Mouse (Mus musculus) hematopoietic stem cell, adult 5-6 weeks (primary cell): Measurements from ENCODE around the gene Ccdc150. TPM values are rescaled to one million over a fixed set of nuclear protein-coding genes. Genes with fewer than 3 reads are reported as not detected.

ENCODE experiments used
- ATAC-seq, 2 experiments: fragments of 125-278 bp in 1 of 2; replicated peaks in 1 of 2; 2 replicates each; pipeline ENCODE4 v1.8.0; 2016 to 2017; ENCODE audit warnings: inconsistent platforms in 2 of 2, mild to moderate bottlenecking in 2 of 2, moderate number of reproducible peaks in 2 of 2, low read depth in 1 of 2, moderate TSS enrichment in 1 of 2; ENCODE audit not compliant: low FRiP score in 2 of 2, poor library complexity in 2 of 2, severe bottlenecking in 2 of 2, insufficient read depth in 1 of 2, low TSS enrichment in 1 of 2
- total RNA-seq: library from RNA; stranded (forward); fragments of 172-1452, 232-1000 nt; gene quantifications from 2 replicates; pipeline ENCODE4 v1.2.3, GENCODE M21; 2017

Ccdc150 gene
- total RNA-seq, result 1.3 and 1.6 TPM in 2 replicates

DNA sequence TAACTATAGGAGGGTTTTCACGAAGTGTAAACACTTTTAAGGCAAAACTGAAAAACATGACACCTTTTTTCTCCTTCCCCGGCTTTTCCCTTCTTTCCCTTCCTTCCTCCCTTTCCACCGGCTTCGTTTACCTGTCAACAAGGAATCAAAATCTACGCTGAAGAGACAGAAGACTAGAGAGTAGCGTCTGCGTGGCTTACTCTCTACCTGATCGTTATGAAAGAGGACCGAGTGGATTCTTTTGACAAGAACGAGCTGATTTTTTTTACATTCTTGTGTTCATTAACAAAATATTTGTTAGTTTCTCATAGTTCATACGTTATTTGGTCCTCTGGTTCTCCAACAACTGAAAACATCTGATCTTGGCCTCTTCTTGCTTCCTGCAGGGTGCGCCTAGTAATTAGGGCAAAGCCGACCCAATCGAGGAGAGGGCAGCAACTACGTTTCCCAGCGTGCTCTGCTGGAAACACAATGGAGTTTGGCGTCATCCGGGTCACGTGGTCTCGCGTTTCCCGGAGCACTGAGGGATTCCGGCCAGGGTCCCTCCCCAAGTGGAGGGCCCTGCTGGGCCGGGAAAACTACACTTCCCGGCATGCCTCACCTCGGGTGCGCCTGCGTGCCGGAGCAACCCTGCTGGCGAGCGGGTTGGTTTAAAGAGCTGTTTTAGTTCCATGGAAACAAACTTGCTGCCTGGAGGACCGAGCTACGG, at the start of gene Ccdc150:
Ccdc150 (plus strand) TSS at position 526 of the 709 bp plus-strand sequence.
- peak; percentile 99 to 100 for ATAC-seq

DNA sequence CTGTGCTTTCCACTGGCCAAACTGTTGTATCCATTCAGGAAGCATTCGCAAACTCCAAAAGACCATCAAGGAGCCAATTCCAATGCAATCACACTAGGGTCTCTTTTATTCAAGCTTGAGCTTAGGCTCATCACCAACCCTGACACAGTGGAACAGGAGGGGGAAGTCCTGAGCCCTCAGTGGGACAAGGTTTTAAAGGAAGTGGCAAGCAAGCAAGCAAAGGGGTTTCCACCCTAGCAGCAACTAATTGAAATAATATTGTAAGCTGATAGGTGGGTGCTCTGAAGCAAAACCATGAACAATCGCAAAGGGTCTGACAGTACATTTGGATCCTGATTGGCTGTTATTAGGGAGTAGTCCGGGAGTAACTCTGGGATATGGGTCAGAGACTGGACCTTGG, 30.2 kb upstream of the Ccdc150 start:
- ATAC-seq, result no peak

DNA sequence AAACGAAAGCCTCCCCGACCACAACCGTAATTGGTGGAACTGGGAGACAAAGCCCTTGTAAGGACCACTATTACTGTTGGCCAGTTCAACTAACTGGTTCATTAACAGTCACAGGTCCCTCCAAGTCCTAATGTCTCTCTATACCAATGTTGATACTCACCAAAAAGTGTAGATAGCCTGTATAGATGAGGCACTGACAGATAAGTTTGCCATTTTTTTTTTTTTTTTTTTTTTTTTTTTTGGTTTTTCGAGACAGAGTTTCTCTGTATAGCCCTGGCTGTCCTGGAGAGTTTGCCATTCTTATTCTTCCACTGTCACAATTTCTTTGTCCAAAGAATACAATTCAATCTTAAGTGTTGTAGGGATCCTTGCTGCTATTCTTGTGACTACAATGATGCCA, 7.8 kb upstream of the Ccdc150 start:
- ATAC-seq, result no peak

DNA sequence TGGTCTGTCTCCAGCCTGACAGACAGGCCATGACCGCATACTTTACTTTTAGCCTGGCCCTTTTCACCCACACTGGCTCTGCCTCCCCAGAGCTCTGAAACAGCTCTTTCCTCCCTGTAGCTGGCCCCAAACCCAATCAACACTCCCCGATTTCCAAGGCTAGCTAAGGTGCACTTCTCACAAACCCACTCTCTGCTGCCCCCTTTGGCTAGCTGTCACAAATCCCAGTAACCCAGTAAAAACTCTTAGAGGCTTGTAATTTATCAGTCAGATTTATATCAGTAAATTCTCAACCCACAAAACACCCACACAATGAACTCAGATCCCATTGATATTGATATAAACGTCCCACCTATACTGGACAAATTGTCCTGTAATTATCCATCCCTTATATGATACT, 25.1 kb downstream of the Ccdc150 start:
- ATAC-seq, result no peak

DNA sequence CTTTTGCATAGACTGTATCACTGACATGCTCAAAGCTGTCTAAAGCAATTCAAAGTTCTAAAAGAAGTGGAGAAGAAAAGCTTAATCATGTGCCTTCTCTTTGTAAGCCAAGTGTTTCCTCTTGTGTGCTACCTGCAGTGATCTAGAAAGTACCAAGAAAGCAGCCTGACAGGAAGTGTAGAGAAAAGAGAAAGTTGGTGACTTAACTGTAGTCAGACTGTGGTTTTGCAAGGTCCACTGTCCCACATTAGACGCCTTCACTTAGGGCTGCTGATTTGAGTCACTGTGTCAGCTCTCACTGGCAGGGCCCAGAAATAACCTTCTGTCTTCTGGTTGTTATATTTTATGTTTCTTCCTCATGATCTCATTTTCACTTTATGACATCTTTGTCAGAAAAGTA, 29.1 kb downstream of the Ccdc150 start:
- ATAC-seq, result peak; percentile 69 to 86; a peak in 3 of 4 replicates

DNA sequence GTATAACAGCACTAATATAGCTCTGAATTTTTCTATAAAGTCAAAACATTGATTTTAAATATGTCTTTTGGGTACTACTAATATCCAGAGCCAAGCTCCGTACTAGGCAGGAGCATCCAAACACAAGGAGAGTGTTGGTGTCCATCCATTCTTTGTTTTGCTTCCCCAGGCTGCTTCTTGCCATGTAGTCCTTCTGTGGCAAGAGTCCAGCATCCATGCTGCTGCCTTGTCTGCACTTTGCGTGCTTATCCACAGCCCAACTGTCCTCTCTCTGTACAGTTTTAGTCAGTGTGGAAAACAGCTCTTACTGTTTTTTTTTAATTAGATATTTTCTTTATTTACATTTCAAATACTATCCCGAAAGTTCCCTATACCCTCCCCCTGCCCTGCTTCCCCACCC, 30.2 kb downstream of the Ccdc150 start:
- ATAC-seq, result no peak

DNA sequence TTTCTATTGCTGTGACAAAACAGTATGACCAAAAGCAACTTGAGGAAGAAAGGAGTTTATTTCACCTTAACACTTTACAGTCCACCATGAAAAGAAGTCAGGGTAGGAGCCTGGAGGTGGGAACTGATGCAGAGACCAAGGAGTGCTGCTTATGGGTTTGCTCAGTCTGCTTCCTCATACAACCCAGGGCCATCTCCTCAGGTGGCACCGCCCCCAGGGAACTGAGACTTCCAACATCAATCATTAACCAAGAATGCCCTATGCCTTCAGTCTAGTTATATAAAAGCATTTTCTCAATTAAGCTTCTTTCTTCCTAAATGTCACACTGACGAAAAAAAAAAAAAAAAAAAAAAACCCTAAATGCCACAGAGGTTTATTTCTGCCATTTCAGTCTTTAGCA, 55.9 kb downstream of the Ccdc150 start:
- ATAC-seq, result no peak

DNA sequence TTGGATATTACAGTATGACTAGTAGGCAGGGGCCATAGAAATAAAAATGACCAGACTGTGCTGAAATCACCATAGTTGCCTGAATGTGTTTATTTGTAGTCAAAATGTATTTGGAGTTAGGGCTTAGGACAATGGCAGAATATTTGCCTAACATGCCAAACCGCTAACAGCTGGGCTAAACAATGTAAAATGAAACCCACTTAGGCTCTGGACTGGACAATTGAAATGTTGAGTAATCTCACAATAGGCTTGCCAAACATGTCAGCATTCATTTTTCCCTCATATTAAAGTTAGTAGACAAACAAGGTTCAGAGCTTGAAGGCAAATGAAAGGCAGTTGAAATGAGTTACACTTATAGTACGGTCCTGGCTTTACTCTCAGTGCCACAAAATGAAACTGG, 76.2 kb downstream of the Ccdc150 start:
- no peak for ATAC-seq

DNA sequence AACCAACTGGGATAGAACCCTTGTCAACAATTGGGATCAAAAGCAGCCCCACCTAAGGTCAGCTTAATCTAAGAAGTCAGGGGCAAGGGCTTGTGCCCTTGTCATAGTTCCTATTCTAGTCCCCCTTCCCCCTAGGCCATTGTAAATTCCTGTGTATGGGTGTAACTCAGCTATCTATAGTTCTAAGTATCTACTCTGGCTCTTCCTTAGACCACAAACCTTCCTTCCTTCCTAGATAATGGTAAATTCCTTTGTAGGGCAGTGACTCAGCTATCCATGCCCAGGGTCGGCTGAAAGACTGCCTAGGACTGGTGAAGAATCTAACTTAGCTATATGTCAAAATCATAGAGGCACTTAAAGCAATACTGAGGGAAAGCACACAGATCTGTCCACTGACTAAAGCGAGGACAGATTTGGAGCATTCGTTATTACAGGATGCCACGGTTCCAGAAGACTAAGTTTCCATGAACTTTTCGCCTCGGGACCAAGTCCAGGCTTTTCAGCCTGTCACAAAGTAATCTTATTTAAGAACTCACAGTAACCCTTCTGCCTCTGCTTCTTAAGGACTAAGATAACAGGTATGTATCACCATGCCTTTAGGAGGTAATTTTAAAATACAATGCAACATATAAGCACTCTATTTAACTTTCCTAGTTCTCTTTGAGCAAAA, 77.5 kb downstream of the Ccdc150 start:
- no peak for ATAC-seq

DNA sequence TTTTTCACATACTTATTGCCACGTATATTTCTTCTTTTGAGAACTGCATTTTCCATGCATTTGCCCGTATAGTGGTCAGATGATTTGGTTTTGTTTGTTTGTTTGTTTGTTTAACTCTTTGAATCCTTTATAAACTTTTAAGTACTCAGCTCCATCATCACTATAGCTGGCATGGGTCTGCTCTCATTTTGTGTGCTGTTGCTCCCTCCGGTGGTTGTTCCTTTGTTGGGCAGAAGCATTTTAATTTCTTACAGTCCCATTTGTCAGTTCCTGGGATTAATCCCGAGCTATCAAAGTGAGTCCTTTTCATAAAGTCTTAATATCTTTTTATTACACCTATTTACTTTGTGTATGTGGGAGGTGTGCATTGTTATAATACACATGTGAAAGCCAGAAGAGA, 82.5 kb downstream of the Ccdc150 start:
- peak in 1 of 2 experiments; percentile 49; a peak in 1 of 4 replicates for ATAC-seq

DNA sequence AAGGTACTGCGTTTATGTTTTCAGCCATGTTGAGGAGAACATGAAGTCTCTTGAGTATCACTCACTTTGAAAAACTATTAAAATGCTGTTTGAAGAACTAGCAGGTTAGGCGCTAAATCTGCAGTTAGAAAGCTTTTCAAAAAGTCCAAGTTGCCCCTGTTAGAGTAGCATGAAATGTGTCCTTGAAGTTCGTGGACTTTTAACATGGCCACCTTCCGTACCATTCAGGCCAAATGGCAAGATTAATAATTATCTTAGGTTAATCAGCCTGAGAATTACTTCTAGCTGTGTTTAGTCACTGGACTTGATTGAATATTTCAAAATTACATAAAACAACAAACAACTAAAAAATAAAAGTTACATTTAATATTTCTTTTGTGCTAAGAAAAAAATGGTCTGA, 104.3 kb downstream of the Ccdc150 start:
- no peak for ATAC-seq

DNA sequence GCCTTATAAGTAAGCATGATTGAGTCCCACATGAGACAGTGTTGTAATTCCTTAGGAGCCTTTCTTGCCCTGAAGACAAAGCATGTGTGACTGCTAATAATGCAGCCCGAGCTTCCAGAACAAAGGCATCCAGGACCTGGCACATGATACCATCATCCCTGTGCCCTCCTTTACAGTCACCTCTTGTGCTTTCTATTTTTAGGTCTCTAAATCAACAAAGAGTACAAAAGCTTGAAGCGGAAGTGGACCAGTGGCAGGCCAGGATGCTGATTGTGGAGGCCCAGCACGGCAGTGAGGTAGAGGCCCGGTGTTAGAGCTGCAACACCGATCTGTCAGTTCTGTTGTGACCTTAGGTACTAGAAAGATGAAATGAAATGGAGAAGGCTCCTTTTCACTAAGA, 105.0 kb downstream of the Ccdc150 start:
- ATAC-seq, result 0 out of 4 replicates have a peak, but pooled peaks have one; percentile 27 to 39

DNA sequence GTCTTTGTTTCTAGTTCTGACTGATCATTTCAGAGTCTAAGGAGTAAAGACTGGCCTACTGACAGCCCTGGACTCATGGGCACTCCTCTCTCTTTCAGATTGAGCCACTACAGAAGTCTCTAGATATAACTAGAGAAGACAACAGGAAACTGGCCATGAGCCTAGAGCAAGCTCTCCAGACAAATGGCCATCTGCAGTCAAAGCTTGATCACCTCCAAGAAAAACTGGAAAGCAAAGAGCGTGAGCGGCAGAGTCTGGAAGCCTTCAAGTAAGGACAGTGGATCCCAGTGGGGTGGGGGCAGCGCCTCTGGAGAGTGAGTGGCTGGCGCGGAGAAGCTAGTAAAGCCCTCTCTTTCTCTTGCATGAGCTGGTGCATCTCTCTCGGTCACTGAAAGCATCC, 106.1 kb downstream of the Ccdc150 start:
- ATAC-seq, result no peak

DNA sequence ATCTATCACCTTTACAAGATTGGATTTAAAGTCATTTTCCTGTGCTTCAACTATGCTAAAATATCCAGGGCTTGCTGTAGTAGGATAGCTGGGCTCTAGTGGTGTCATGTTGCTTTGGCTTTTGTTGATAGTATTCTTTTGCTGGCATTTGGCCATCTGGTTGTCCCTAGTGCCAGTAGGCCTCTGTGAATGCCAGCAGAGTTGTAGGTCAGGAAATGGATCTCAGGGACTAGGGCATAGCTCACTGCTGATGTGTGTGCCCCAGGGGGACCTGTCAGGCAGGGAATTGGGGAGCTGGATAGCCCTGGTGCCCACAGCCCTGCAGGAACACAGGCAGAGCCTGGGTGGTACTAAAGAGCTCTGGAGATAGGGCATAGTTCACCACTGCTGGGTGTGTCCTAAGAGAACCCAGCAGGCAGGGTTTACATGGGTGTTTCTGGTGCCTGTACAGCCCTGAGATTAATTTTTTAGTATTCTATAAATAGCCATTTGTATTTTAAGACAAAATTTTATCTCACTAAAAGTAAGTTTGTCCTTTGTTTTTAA, 127.1 kb downstream of the Ccdc150 start:
- no peak for ATAC-seq

DNA sequence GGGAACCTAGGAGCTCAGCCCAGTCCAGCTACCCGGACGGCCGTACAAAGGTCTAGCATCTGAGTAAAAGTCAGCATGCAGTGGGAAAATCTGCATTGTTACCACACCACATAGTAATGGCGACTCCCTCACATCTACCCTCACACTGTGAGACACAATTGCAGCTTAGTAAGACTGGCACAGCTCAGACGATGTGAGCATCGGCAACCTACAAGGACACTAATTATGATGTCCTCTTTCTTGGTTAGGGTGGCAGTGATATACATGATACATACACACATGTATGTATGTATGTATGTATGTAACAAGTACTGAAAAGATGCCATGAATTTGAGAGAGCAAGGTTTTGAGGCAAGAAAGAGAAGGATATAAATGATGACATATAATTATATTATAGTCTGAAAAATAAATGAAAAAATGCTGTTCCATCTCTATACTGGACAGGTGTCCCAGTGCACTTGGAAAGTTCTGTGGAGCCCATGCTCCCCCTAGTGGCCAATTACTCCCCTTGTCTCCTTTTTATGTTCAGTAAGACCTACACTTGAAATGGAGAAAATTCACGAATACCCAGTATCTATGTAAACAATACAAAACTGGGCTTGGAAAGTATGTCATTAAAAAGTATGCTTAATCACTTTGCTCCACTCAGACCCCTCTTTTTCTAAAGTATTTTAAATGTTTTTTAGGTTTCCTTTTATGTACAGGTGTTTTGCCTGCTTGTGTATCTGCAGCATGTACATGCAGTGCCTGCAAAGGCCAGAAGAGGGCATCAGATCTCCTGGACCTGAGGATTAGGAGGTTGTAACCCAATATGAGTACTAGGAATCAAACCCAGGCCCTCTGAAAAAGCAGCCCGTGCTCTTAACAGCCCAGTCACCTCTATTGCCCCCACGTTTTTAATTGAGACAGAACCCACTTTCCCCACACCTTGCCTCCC, 130.8 kb downstream of the Ccdc150 start:
- ATAC-seq, result peak in 1 of 2 experiments; percentile 62; a peak in 2 of 4 replicates

DNA sequence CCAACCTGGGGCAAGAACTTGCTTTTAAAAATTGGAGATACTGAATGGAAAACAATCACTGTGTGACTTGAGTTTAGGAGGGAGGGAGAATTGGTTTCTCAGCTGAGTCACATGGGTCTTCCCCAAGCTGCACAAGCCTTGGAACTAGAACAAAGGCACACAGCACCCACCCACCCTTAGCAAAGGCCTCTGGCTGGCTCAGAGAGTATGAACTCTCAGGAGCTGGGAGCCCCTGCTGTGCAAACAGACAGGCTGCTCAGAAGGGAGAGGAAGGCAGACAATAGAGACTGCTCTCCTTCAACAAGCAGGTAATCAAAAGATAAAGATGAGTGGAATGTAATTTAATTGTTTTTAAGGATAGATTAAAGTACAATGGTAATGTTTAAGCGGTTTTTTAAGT, 133.7 kb downstream of the Ccdc150 start:
- ATAC-seq, result no peak

DNA sequence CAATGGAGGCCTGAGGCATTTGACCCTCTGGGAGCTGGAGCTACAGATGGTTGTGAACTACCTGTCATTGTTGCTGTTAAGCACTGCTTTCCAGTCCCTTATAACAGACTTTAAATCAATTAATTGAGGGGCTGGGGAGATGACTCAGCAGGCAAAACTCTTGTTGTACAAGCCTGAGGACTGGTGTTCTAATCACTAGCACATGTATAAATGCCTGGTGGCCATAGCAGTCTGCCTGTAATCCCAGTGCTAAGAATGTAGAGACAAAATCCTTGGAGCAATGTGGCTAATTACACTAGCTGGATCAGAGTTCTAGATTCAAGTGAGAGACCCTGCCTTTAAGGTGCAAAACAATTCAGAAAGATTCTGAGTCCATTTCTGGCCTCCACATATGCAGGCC, 152.3 kb downstream of the Ccdc150 start:
- no peak for ATAC-seq
